Mouse (Mus musculus) cortical plate, adult 2 months (tissue): ENCODE measurements at regions not wholly inside any gene's neighbourhood (a gene's known extent, or its start where the extent isn't known, plus 50 kb on each side); places are given as distances from the start of the nearest gene placed in this dataset.

Experiments used
- CTCF ChIP-seq: fragments of 200-500 bp; IDR thresholded peaks from 2 replicates; pipeline ENCODE4 v1.5.1; 2011; ENCODE audit warnings: mild to moderate bottlenecking, control low read depth, low read length; ENCODE audit not compliant: insufficient read depth; ENCODE audit errors: extremely low read depth
- POLR2A ChIP-seq: fragments of 200-500 bp; IDR thresholded peaks from 2 replicates; pipeline ENCODE4 v1.6.1; 2011; ENCODE audit warnings: mild to moderate bottlenecking, low read length, control low read depth; ENCODE audit not compliant: insufficient read depth; ENCODE audit errors: extremely low read depth

DNA sequence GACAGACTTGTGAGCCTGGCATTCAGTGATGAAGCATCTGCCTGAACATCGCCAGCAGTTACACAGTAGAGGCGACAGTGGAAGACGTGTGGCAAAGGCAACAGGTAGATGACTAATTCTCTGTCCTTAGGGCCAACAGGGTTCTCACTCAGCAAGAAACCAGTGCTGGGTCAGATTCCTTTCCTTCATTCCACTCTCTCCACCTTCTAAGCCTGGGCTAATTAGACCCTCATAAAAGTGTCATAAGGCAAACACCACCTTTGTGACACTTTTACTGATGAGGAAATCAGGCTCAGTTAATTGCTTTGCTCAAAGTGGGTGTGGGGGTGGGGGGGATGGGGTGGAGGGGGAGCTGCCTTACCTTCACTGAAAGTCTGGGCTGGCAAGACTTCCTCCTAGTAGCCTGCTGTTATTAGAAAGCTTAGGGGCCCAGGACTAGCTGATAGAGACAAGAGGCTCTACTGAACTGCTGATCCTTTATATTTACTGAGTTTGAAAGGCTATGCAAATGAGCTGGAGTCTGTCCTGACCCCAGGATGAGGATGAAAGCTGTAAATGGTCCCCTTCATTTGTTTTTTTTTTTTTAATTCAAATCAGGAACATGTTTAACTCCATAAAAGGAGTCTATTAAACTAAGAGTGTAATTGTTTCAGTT is 98.8 kb downstream of the Dact1 start:
- TF ChIP-seq POLR2A = no peak
- no peak for TF ChIP-seq CTCF
